Mouse (Mus musculus): ENCODE data around the gene Scin.

Scin gene

DNA sequence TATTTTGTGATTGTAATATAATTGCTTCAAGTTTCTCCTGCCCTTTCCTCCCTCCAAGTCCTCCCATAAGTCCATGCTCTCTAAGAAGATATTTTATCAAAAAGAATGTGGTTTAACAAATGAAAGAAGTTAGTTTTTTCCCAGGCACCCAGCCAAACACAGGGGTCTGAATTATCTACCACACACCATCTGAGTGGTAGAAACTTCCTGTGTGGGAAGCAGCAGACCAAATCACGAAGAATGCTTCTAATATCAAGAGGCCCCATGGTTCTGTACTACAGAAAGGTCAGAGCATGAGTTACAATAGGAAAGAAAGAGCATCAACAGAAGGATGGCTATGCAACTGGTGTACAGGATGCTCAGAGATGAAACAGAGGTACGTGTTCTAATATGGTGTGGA is 25.9 kb downstream of the Scin start:
- DNase-seq (ENCODE audit: low spot score in 2 of 2) = no peak

DNA sequence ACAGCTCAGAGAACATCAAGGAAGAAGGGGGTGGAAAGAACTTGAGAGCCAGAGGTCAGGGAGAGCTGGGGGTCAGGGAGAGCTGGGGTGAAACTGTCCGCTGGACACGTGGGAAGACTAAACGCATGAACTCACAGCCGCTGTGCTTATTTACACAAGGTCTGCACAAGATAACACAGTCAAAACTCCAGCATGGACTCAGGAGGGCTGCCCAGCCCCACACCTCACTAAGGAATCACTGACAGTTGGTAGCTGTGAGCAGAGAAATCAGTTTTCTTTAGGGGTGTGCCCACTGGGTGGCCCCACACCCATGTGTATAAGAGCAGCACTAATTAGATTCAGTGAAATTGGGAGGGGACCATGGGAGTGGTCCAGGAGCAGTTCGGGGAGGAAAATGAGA is 27.2 kb downstream of the Scin start:
- no peak for DNase-seq (ENCODE audit: low spot score in 2 of 2)

DNA sequence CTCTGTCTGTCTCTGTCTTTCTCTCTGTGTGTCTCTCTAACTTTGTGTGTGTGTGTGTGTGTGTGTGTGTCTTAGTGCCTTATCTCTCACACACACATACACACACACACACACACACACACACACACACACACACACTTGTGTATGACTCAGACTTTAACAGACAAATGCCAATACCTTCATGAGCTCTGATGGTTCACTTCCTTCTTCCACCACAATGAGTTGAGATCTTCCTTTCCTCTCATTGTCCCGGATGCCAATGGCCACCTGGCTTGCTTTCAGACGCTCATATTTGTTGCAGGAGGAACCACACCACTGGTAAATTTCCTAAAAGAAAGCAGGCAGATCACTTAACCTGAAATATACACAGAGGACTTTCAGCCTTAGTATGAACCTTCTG is 29.3 kb downstream of the Scin start:
- no peak for DNase-seq (ENCODE audit: low spot score in 2 of 2)

DNA sequence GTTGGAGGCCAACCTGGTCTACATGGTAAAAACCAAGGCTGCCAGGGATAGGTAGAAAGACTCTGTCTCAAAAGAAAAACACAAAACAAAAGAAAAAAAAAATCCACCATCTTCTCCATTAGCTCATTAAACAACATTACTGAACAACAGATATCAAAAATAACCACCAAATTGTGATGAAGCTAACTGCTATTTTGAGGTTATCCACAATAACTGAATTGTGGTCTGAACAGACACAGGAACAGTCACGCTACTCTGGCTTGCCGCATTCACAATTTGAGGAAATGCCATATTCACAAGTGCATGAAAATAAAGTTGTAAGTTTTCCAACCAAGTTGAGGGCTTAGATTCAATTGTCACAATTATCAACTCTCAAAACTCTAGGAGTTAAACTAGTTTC is 31.7 kb downstream of the Scin start:
- DNase-seq (ENCODE audit: low spot score in 2 of 2) = no peak

DNA sequence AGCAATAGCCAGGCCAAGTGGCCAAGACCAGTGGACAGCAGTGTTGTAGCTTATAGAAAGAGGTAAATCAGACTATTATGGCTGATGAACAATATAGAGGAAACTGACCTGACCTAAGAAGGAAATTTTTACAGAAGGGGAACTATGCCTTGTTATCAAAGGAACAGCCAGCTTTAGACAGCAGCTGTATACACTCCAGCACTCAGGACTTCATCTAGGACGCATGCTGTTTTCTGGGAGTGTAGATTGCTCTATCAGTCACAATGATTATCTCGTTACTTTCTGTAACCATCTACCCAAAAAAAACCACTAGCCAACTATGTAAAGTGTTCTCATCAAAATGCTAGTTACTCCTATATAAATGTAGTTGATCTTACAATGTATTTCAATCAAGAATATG is 34.6 kb downstream of the Scin start:
- no peak for DNase-seq (ENCODE audit: low spot score in 2 of 2)

DNA sequence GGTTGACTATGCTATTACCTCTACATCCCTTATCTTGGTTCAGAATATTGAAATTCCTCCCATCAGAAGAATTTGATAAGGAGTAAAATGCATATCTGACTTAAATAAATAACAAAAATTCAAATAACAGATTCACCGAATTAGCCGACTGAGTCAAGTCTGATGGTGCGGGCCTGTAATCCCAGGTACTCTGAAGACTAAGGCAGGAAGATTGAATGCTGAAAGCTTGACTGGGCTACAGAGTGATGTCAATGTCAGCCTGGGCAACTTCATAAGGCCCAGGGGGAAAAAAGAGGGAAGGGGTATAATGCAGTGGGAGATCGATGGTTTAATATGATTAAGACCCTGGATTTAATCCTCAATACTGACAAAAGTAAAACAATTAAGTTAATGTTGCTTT is 36.6 kb downstream of the Scin start:
- no peak for DNase-seq (ENCODE audit: low spot score in 2 of 2)

DNA sequence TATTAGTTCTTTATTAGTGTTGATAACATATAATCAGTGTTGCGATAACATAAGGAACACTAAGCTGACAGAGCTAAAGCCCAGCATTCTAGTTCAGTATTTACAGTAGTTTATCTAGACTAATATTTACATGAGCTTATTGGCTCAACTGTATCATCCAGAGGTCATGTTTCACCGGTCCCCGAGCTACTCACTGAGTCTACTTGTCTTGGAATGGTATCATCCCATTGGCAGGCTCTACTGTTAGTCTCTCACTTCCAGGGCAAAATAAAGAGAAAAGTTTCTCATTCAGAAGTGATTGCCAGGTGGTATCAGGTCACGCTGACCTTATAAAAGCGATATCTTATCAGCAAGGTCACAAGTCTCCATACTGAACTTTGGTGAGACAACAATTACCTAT is 37.0 kb downstream of the Scin start:
- DNase-seq (ENCODE audit: low spot score in 2 of 2) = no peak

DNA sequence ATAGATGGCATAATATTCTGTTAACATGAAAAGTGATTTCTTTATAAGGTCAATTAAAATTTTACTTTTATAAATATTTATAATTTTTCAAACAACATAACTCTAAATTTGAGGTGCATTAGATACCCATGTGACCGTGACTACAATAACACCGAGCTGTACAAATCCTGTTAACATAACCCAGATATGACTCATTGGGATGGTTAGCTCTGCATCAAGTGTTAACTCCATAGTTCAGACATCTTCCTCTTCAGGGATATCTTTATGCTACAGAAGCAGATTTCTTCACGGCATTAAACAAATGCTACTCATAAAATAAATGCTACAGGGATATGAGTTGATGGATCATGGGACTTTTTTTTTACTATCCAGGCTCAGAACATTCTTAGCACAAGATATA is 37.6 kb downstream of the Scin start:
- no peak for DNase-seq (ENCODE audit: low spot score in 2 of 2)

DNA sequence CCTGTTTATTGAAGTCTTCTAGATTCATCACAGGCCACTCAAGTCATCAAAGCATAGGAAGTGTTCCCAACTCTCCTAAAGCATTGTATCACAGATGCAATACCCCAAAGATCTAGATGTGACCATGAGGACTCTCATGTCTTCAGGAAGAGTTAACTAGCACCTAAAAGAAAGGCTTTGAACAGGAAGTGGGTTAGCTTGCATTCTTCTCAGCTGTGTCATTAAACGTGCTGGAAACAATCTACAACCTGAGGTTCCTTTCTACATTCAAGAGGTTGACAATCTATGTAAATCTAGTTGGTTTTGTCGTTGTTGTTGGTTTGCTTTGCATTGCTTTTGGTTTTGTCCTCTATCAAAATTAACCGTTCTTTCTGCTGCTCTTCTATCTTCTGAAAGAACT is 44.0 kb downstream of the Scin start:
- no peak for DNase-seq (ENCODE audit: low spot score in 2 of 2)

DNA sequence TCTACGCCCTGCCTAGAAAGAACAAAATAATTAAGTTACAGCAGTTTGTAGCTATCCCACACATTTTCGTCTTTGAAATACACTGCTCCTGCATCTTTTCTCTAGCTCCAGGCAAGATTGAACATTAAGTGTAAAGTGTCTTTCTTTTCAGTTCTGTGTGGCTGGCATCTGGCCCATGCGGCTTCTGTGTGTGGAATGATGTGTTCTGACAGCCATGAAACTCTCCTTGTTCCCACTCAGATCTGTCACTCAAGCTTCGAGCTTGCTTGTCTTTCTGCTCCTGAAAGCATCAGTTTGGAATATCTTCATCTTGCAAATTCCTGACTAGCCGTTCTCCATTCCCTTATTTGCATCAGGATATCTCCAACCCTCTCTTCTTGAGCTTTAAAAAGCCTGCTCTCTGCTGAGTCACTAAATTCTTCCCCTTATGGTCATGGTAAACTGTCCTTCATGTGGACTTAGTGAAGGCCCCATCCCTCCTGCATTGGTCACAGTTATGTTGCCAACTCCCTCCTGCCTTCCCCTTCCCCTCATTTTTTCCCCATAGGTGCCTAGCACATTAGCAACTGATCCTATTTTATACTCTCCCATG is 48.2 kb downstream of the Scin start:
- DNase-seq (ENCODE audit: low spot score in 2 of 2) = peak; percentile 25 to 34

DNA sequence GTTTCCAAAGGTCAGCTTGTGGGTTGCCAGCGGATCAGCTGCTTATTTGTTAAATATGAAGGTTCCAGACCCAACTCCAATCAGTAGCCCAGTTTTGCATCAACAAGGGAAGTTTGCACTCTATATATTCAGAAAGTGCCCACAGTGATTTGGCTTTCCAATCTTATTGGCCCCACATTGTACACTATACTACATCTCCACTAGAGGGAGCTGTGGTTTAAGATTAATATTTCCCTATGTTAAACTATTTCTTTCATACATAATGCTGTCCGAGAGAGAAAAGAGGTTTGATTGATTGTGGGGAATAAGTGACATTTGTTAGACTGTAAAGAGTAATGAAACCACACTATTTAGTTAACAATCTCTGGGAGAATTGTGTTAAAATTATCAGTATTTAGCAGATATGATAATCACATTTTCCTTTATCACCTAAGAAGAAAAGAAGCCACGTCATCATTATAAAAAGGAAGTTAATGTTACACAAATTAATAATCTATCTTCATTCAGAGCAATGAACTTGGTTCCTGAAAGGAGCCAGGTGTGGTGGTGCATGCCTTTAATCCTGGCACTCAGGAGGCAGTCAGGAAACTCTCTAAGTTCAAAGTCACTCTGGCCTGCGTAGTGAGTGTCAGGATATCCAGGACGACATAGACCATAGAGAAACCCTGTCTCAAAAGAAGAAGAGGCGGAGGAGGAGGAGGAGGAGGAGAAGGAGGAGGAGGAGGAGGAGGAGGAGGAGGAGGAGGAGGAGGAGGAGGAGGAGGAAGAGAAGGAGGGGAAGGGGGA is 51.4 kb downstream of the Scin start:
- no peak for DNase-seq (ENCODE audit: low spot score in 2 of 2)

DNA sequence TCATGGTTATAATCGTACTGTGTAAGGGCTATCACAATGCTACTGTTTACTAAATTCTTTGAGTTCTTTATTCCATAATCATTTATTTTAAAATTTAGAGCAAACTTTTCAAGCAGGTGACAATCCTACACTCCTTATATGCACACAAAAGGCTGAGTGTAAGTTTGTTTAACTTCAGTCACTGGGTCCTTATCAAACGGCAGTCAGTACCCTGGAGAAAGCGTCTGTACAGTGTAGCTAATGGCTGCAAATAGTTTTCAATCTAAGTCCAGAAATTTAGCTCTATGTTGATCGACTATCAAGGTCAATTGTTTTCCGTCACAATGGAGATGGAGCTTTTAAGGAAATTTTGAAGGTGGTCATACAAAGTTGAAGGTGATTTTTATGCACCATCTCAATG is 52.0 kb downstream of the Scin start:
- no peak for DNase-seq (ENCODE audit: low spot score in 2 of 2)

DNA sequence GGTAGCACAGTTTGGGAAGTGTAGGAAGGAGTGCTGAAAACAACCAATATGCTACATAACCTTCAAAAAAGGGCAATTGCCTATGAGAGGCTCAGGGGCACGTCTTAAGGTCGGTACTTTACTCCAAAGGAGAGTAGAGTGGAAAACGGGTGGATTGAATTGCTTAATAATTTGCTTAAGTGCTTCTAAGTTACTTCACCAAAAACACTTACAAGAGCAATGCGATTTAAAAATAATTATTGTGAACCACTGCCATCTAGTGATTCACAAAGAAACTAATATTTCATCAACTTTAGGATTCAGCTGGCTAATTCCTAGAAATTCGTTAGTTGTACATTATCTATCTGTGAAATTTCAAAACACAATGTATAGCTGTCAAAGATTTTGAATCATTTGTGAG is 60.4 kb downstream of the Scin start:
- no peak for DNase-seq (ENCODE audit: low spot score in 2 of 2)

DNA sequence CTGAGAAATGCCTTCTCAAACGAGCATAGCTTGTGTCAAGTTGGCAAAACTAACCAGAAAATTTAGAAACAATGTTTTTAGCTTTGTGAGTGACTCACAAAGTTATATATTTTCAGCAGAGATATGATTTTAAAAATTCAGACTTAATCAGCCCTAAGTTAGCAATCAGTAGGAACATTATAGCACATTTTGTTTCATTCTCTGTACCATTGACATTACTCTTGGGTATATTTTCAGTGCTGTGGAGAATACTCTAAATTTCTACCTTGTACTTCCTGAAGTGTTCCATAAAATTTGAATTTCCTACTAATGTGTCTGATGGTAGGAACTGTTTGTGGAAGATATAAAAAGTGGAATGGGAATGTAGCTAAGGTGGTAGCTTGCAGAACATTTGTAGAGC is 87.0 kb downstream of the Scin start:
- no peak for DNase-seq (ENCODE audit: low spot score in 2 of 2)

DNA sequence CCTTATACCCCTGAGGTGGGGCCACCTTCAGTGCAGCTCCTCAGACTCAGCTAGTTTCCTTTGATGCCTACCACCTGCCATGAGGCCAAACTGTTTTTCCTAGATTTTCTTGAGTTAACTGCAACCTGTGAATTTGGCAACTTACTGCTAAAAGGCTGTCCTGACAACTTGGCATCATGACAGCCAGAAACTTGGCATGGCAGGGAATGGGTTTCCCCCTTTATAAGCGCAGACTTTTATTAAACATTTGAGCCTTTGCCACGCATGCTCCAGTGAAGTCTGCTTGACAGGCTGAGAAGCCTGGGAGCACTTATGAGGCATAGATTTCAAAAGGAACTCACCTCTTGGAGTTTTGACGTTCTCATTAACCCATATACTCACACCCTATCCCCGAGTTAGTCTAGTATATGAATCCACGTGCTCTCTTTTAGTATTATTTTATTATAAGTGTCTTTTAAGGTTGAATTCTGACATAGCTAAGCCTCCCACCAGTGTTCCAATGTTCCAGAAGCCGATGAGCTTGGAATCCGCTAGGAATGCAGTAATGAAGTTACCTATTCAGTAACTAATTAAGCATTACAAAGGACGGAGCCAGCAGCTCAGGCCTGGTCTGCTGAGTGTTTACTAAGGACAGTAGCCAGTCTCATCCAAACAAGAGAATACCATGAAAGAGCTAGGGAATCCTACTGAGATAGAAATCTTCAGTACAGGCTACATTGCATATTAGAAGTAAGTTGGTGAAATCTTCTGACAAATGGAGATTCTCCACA is 90.0 kb downstream of the Scin start:
- no peak for DNase-seq (ENCODE audit: low spot score in 2 of 2)

DNA sequence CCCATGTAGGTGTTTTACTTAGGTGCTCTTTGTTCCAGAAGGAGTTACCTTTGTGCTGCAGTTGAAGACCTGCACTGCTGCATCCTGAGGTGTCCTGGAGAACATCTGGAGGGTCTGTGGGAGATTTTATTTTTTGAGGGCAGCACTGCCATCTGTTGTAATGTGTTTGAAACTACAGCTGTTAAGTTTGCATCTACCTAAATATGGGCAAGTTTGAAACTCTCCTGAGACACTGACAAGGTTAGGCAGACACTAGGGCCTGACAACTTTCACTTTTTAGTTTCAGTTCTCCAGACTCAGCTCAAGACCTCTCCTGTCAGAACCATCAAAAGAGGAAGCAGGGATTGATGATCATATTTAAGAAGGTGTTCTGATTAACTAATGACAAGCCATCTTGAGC is 94.0 kb downstream of the Scin start:
- DNase-seq (ENCODE audit: low spot score in 2 of 2) = no peak

DNA sequence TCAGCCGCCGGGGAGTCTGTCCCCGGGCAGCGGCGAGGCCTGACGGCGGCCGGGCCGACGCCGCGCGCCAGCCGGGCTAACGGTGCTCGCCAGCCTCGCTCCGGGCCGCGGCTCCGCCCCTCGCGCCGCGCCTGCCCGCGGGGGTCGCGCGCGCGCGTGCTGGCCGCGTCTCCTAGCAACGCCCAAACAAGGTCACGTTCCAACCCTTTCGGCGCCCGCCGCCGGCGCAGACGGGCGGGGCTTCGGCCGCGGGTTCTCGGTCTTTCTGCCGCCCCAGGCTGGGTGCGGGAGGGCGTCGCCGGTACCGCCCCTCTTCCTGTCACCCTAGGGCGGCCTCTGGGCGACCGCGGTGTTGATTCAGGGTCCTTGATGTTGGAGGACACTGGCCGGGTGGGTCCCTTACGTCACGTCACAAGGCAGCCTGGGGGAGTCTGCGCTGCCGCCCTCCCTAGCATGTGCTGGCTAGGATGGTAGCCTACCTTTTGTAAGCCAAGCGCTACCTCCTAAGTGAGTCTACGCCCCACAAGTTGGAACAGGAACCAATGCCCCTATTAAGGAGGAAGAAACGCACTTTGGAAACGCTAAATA is 96.1 kb downstream of the Scin start, which contains the start of gene Arl4a:
Gene Arl4a, minus strand, starts transcription at position 150 of the 588 bp plus-strand sequence.
- peak; percentile 77 to 84 for DNase-seq (ENCODE audit: low spot score in 2 of 2)

DNA sequence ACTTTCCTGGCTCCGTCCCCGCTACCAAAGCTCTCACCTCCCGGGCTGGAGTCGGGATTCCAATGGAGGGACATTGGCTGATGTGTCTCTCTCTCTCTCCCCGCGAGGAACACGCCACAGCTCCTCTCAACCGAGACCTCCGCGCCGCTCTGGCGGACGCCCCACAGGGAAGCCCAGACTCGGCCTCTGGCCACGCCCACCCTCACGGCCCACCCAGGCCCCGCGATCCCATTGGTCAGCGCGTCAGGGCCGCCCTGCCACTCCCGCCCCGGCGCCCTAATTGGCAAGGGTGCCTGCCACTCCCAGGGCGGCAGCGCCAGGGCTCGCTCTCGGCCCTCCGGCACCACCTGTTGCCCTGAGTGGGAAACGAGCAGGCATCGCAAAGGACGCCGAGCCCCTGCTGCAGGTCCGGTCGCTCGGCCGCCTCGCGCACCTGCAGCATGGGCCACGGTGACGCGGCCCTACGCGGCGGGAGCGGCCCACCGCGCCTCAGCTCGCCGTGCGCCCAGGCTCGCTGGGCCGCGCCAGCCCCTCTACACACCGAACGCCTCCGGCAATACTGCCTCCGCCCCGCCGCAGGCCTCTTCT is 96.7 kb downstream of the Scin start:
- peak; percentile 96 to 98 for DNase-seq (ENCODE audit: low spot score in 2 of 2)

DNA sequence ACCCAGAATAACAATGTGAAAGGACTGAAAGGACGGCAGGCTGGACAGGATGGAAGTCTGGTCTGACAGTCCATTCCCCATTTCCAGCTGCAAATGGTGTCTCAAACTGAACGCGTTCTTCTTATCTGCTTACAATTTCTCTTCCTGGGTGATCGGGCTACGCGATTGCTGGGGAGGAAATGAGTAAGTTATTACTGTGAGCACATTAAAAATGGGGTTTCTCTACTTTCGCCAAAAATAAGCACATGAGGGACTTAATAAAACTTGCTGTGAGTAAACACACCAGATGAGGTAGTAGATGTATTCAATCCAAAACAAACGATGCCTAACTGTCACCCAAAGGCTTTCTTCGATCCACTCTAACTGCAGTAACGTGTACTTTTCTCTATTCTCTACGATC is 97.4 kb downstream of the Scin start:
- DNase-seq (ENCODE audit: low spot score in 2 of 2) = no peak

DNA sequence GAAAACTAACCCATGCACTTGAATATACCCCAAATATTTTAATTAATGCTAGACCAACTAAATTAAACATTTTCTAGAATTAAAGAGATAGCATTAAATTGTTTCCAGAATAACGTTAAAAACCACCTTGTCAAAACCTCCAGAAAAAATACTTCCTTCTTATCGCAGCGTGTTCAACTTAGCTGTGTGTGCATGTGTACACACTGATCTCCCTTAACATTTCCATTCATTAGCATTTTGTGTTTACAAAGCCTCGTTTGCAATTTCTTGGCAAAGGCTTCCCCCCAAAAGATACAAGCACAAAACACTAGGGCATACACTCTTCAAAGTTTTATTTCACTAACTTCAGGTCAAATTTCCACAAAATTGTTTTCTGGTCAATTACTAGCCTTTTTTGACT is 98.5 kb downstream of the Scin start:
- no peak for DNase-seq (ENCODE audit: low spot score in 2 of 2)

DNA sequence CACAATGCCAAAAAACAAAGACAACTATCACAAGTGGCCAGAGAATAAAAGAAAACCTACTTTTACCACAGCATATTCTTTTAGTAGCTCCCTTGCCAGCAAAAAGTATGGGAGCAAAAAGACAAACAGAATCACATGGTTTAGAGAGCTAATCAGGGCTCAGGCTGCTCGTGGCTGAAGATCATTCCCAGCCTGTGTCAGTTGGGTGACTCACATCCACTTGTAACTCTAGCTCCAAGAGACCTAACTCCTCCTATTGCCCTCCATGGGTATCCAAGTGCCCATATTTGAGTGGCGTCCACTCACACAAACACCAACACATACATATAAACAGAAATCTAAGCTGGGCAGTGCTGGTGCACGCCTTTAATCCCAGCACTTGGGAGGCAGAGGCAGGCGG is 104.8 kb downstream of the Scin start:
- no peak for DNase-seq (ENCODE audit: low spot score in 2 of 2)

DNA sequence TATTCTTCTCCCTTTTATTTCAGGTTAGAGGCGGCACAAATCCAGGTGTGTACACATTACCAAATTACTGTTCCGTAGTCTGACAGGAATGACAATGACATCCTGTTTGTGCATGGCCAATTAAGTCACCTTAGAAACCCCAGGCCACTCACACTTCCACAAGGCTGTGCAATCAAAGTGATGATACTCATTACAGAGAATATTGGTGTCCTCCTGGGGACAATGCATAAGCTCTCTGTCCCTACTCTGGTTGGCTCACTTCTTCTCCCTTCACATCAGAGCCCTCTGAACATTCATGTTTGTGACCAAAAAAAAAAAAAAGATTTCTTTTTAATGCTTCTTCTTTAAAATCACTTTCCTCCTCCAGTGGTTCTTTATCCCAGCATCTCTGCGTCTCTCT is 106.2 kb downstream of the Scin start:
- DNase-seq (ENCODE audit: low spot score in 2 of 2) = no peak

All from frontal cortex, postnatal 14 days (tissue).